Mouse (Mus musculus): ENCODE data around the gene Gprc5c. TPM values are rescaled to one million over a fixed set of nuclear protein-coding genes. Genes with fewer than 3 reads are reported as not detected.

Gprc5c gene
- polyA plus RNA-seq, 1 experiment from 2014 or later: 10.9 TPM

DNA sequence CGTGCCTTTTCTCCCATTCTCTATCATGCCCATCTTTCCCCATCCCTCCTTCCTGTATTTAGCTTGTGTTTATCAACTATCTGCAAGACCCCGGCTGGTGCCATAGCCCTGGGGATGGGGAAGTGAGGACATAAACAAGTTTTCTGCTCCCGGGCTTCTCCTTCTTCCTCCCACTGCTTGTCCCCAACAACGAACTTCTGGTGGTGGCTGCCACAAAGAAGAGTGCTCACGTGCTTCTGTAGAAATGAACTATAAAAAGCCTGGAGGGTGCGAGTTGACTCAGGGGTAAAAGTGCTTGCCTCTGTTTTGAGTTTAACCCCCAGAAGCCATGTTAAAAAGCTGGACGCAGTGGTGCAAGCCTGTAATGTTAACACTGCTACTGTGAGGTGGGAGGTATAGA, 64.0 kb downstream of the Gprc5c start:
- Histone ChIP-seq H3K27ac (ENCODE audit: low read length) (no peak overlapping the region), H3K36me3 (ENCODE audit: control insufficient read depth, insufficient read depth, low read length) (no peaks in the 10 kb centered on the region), H3K4me3 (ENCODE audit: low read length) (no peak overlapping the region), H3K9ac (ENCODE audit: low read depth, low read length) (no peak overlapping the region), H3K9me3 (ENCODE audit: control insufficient read depth, low read length) (no peaks in the 10 kb centered on the region), H3K27me3 (replicated peaks; ENCODE audit: control insufficient read depth, insufficient read depth, low read length) (no peaks in the 10 kb centered on the region), H3K4me2 (ENCODE audit: low read depth, low read length) (no peak overlapping the region), H3K4me1 (ENCODE audit: control insufficient read depth, insufficient read depth, low read length) (no peaks in the 10 kb centered on the region)
- 30% methylated on average over 7 of the region's 7 CpGs for WGBS
- ATAC-seq: no peak

DNA sequence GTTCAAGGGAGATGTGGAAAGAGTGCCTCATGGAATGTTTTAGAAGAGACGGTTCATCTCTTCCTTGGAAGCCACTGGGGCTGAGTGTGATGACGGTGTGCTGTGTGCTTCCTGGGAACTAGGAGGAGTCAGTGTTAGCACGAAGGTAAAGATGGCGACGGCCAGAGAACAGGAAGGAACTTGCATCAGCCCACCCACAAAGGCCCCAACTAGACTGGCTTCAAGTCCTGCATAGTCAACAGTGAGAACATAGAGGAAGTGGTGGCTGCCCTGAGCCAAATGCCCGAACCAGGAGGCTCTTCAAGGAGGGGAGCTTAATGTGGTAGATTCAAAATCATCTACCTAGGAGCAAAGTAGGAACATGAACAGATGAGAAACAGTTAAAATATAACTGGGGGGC, 66.2 kb downstream of the Gprc5c start:
- H3K4me3 ChIP-seq (ENCODE audit: low read length): no peak overlapping the region
- WGBS: 78% methylated on average over 6 of the region's 6 CpGs
- no peak for ATAC-seq
- no peaks in the 10 kb centered on the region for H3K9me3 ChIP-seq (ENCODE audit: control insufficient read depth, low read length)
- no peaks in the 10 kb centered on the region for H3K27me3 ChIP-seq (replicated peaks; ENCODE audit: control insufficient read depth, insufficient read depth, low read length)
- no peaks in the 10 kb centered on the region for H3K4me1 ChIP-seq (ENCODE audit: control insufficient read depth, insufficient read depth, low read length)
- no peak overlapping the region for H3K9ac ChIP-seq (ENCODE audit: low read depth, low read length)
- H3K27ac ChIP-seq (ENCODE audit: low read length): no peak overlapping the region
- H3K4me2 ChIP-seq (ENCODE audit: low read depth, low read length): no peak overlapping the region
- H3K36me3 ChIP-seq (ENCODE audit: control insufficient read depth, insufficient read depth, low read length): no peaks in the 10 kb centered on the region

Other genes with a start within 250 kb of the Gprc5c start
- 894 and 926 TPM in 2 replicates for gene Rpl38, start 182.6 kb upstream of the Gprc5c start, polyA plus RNA-seq (2015; fragmentation: Nextera tagmentation; extraction: Ambion mirVana)
- gene Ttyh2, start 175.7 kb upstream of the Gprc5c start, polyA plus RNA-seq (2015; fragmentation: Nextera tagmentation; extraction: Ambion mirVana): 39.1 and 48.3 TPM in 2 replicates
- 0.39 and 0.50 TPM in 2 replicates for gene Dnaic2, start 123.7 kb upstream of the Gprc5c start, polyA plus RNA-seq (2015; fragmentation: Nextera tagmentation; extraction: Ambion mirVana)
- gene Kif19a, start 85.8 kb upstream of the Gprc5c start, polyA plus RNA-seq (2015; fragmentation: Nextera tagmentation; extraction: Ambion mirVana): 0.15 and 0.51 TPM in 2 replicates
- gene Btbd17, start 55.2 kb upstream of the Gprc5c start, polyA plus RNA-seq (2015; fragmentation: Nextera tagmentation; extraction: Ambion mirVana): 0.71 and 0.87 TPM in 2 replicates
- gene Gpr142, start 52.2 kb upstream of the Gprc5c start, polyA plus RNA-seq (2015; fragmentation: Nextera tagmentation; extraction: Ambion mirVana): 0.20 and 0.43 TPM in 2 replicates
- gene Cd300a, start 38.9 kb downstream of the Gprc5c start, polyA plus RNA-seq (2015; fragmentation: Nextera tagmentation; extraction: Ambion mirVana): 2.5 and 2.6 TPM in 2 replicates
- 0.23 and 0.33 TPM in 2 replicates for gene Cd300lb, start 83.2 kb downstream of the Gprc5c start, polyA plus RNA-seq (2015; fragmentation: Nextera tagmentation; extraction: Ambion mirVana)
- gene Cd300c, start 118.0 kb downstream of the Gprc5c start, polyA plus RNA-seq (2015; fragmentation: Nextera tagmentation; extraction: Ambion mirVana): not detected in 2 replicates
- gene Cd300ld, start 138.8 kb downstream of the Gprc5c start, polyA plus RNA-seq (2015; fragmentation: Nextera tagmentation; extraction: Ambion mirVana): 0.16 and 0.22 TPM in 2 replicates
- gene Cd300c2, start 150.7 kb downstream of the Gprc5c start, polyA plus RNA-seq (2015; fragmentation: Nextera tagmentation; extraction: Ambion mirVana): 2.2 and 3.5 TPM in 2 replicates
- not detected in 2 replicates for gene Cd300ld2, start 165.0 kb downstream of the Gprc5c start, polyA plus RNA-seq (2015; fragmentation: Nextera tagmentation; extraction: Ambion mirVana)
- not detected in 2 replicates for gene Cd300ld4, start 175.9 kb downstream of the Gprc5c start, polyA plus RNA-seq (2015; fragmentation: Nextera tagmentation; extraction: Ambion mirVana)
- gene Cd300ld5, start 186.6 kb downstream of the Gprc5c start, polyA plus RNA-seq (2015; fragmentation: Nextera tagmentation; extraction: Ambion mirVana): not detected in 2 replicates
- gene Cd300ld3, start 197.3 kb downstream of the Gprc5c start, polyA plus RNA-seq (2015; fragmentation: Nextera tagmentation; extraction: Ambion mirVana): not detected in 2 replicates
- 0.12 and 0.42 TPM in 2 replicates for gene Cd300e, start 211.0 kb downstream of the Gprc5c start, polyA plus RNA-seq (2015; fragmentation: Nextera tagmentation; extraction: Ambion mirVana)
- gene Rab37, start 240.3 kb downstream of the Gprc5c start, polyA plus RNA-seq (2015; fragmentation: Nextera tagmentation; extraction: Ambion mirVana): 4.0 and 4.2 TPM in 2 replicates

Data from intestine, embryonic 16.5 days (tissue).